Mouse (Mus musculus) hindbrain, embryonic 13.5 days (tissue): Measurements from ENCODE around the gene Slc4a3. TPM values are rescaled to one million over a fixed set of nuclear protein-coding genes. Genes with fewer than 3 reads are reported as not detected.

ENCODE experiments used
- ATAC-seq: fragments of 200-750 bp; cut with Nextera tagmentation; 2 replicates; pipeline ENCODE4 v1.8.0; 2017; ENCODE audit warnings: moderate TSS enrichment; ENCODE audit not compliant: low FRiP score
- H3K27ac ChIP-seq: fragments of 300-500 bp; sonication (generic); 2 replicates; pipeline ENCODE4 v1.5.1; 2015; ENCODE audit warnings: inconsistent platforms, mild to moderate bottlenecking, moderate library complexity
- H3K27me3 ChIP-seq: fragments of 300-500 bp; sonication (generic); 2 replicates; pipeline ENCODE4 v1.6.1; 2015; ENCODE audit warnings: mild to moderate bottlenecking, inconsistent platforms
- H3K36me3 ChIP-seq: fragments of 300-500 bp; sonication (generic); 2 replicates; pipeline ENCODE4 v1.6.1; 2015; ENCODE audit warnings: mild to moderate bottlenecking, inconsistent platforms
- H3K4me1 ChIP-seq: fragments of 300-500 bp; sonication (generic); replicated peaks from 2 replicates; pipeline ENCODE4 v1.6.1; 2015; ENCODE audit warnings: inconsistent platforms
- H3K4me2 ChIP-seq: fragments of 300-500 bp; sonication (generic); 2 replicates; pipeline ENCODE4 v1.6.1; 2015; ENCODE audit warnings: inconsistent platforms, mild to moderate bottlenecking, moderate library complexity
- H3K4me3 ChIP-seq: fragments of 300-500 bp; sonication (generic); 2 replicates; pipeline ENCODE4 v1.5.1; 2015; ENCODE audit warnings: mild to moderate bottlenecking, inconsistent platforms
- H3K9ac ChIP-seq: fragments of 300-500 bp; sonication (generic); 2 replicates; pipeline ENCODE4 v1.6.1; 2015; ENCODE audit warnings: mild to moderate bottlenecking, inconsistent platforms
- H3K9me3 ChIP-seq: fragments of 300-500 bp; sonication (generic); 2 replicates; pipeline ENCODE4 v1.6.1; 2016; ENCODE audit warnings: inconsistent platforms
- WGBS: fragments of 180-500 bp; shearing (Covaris S2); methylation state at CpG from one replicate; pipeline ENCODE4 v1.1.7; 2015; 5-methylcytosine and 5-hydroxymethylcytosine counted together
- polyA plus RNA-seq: library from polyadenylated mRNA; unstranded; fragments of >200 nt; fragmentation: Nextera tagmentation; extraction: Ambion mirVana; gene quantifications from 2 replicates; pipeline ENCODE4 v1.2.1, GENCODE M21; 2015

Slc4a3 gene
- polyA plus RNA-seq: 50.4 and 50.9 TPM in 2 replicates

DNA sequence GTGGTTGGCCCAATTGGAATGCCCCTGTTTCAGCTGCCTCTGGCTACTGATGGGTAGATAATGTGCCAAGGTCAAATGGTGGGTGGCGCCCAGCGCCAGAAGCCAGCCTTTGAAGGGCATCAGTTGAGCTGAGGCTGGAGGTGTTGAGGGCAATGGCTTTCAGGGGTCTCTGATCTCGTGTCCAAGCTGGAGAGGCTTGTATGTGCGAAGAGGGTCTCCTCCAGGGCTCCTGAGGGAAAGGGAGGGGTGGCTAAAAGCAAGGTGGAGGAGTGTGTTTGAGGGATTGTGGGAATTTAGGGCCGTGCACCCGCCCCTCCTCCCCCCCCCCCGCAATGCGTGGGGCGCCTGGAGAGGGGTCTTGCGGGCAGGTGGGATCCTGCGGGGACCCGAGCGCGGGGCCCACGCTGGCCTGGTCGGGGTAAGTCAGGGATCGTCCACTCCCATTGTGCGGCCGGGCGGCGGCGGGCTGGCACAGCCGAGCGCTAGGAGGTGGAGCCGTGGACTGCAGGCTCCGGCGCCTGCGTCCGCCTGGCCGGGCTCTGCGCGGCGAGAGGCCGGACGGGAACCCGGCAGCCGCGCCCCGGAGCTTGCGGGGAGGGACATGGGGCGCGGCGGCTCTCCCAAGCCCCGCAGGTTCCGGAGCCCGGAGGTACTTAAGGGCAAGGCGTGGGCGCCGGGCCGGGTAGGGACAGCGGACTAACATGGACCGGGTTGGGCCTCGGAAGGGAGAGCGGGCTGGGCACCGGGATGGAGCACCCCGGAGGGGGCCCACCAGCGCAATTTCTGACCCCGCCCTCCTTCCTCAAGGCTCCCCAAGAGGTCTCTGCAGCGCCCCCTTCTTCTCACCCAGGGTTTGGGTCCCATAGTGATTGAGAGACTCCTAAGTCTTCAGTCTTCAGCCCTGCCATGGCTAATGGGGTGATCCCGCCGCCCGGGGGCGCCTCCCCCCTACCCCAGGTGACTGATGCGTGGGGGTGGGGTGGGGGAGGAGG, at the start of gene Slc4a3:
TSS of gene Slc4a3 (plus strand) at position 302 of the 992 bp plus-strand sequence.
- Histone ChIP-seq H3K4me2 (peak within 1 kb of the TSS; percentile 68), H3K27me3 (no peaks in the 10 kb centered on the region), H3K4me3 (peak within 1 kb of the TSS; percentile 76), H3K9me3 (no peaks in the 10 kb centered on the region), H3K36me3 (peaks cover 32% of the 10 kb centered on the region), H3K4me1 (peaks cover 26% of the 10 kb centered on the region), H3K27ac (peak within 1 kb of the TSS; percentile 87), H3K9ac (peak within 1 kb of the TSS; percentile 94)
- 1% methylated on average over 56 of the region's 64 CpGs for WGBS
- ATAC-seq: peak; percentile 87

DNA sequence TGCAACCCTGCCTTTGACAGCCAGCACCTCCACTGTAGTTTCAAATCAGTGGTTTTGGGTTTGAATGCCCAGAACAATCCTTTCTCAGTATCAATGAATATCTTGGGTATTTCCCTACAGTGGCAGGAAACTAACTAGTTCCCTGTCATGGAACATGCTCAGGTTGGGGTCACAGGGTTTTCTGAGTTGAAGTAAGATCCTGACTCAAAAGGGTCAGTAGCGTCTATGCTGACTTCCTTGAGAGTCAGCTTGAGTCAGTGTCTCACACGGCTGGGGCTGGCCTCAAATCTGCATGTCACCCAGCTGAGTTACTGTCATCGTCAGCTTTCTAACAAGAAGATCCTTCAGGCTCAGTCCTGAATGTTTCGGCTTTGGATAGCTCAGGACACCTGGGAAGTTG, 47.2 kb upstream of the Slc4a3 start:
- Histone ChIP-seq H3K27me3 (peaks cover 12% of the 10 kb centered on the region), H3K4me1 (peaks cover 6% of the 10 kb centered on the region; the same call in 1 of the 2 replicates), H3K27ac (no peak overlapping the region), H3K4me2 (no peak overlapping the region), H3K4me3 (no peak overlapping the region), H3K36me3 (peaks cover 67% of the 10 kb centered on the region), H3K9me3 (no peaks in the 10 kb centered on the region), H3K9ac (no peak overlapping the region)
- 90% methylated on average over 4 of the region's 4 CpGs for WGBS
- ATAC-seq: no peak

DNA sequence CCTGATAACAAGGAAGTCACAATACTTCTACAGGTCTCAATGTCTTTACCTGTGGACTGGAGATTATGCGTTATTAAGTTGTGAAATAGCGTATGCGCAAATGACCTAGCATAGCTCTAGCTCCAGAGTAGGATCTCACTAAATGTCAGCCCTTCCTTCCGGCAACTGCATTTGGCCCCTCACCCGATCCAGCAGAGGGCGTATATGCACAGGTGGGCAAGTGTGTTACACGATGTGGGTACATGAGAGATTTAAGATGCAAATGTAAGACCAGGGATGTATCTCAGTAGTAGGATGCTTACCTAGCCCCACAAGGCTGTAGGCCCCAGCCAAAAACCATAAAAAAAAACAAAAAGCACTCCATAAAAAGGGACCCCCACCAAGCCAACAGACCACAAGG, 46.6 kb upstream of the Slc4a3 start:
- H3K27ac ChIP-seq: no peak overlapping the region
- no peaks in the 10 kb centered on the region for H3K9me3 ChIP-seq
- H3K4me3 ChIP-seq: no peak overlapping the region
- 86% methylated on average over 7 of the region's 7 CpGs for WGBS
- peaks cover 18% of the 10 kb centered on the region for H3K27me3 ChIP-seq
- peaks cover 11% of the 10 kb centered on the region for H3K4me1 ChIP-seq
- no peak overlapping the region for H3K4me2 ChIP-seq
- H3K36me3 ChIP-seq: peaks cover 67% of the 10 kb centered on the region
- no peak for ATAC-seq
- H3K9ac ChIP-seq: no peak overlapping the region

DNA sequence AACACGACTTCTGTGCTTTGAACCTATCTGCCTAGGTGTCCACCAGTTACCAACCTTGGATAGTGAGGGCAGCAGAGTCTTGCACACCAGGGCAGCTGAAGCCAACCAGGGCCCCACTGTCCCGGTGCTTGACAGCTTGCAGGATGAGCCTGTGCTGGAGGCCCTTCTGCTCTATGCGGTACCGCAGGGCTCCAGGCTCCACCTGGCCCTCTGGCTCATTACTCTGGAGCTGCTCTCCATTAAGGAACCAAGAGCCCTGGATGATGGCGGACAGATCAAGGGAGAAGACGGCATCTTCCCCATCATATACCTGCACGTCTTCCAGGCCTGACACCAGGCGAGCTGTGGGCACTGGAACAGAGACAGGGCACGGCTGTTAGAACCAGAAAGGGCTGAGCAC, 44.2 kb upstream of the Slc4a3 start:
- 98% methylated on average over 9 of the region's 9 CpGs for WGBS
- ATAC-seq: no peak
- Histone ChIP-seq H3K27me3 (peaks cover 21% of the 10 kb centered on the region), H3K36me3 (peaks cover 58% of the 10 kb centered on the region), H3K27ac (no peak overlapping the region), H3K9ac (no peak overlapping the region), H3K4me2 (no peak overlapping the region), H3K9me3 (no peaks in the 10 kb centered on the region), H3K4me1 (peaks cover 26% of the 10 kb centered on the region), H3K4me3 (no peak overlapping the region)

DNA sequence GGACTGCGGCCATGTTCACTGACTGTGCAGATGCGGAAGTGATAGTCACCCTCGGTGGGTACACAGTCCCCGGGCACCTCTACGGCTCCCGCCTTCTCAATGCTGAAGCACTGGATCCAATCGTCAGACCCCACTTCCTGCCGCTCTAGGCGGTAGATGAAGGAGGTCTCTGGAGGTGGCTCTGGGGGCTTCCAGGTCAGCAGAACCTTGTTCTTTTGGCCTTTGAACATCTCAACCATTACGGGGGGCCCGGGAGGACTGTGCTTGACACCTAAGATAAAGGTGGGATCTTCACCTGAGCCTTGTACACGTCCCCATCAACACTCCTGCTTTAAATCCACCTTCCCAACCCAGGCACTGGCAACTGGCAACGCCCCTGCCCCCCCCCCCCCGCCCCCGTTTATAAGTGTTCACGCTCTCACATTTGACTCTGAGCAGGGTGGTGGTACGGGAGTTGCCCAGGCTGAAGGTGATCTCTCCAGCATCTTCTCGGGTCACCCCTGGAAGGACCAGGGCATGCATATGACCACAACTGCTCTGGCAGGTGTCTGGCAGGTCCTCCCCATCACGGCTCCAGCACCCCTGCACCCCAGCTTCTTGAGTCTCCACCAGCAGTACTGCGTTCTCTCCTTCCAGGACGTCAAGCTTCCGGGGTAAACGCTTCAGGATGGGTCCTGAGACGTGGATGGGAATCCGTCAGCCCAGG, 43.0 kb upstream of the Slc4a3 start:
- Histone ChIP-seq H3K27ac (no peak overlapping the region), H3K27me3 (peaks cover 32% of the 10 kb centered on the region), H3K4me3 (0 out of 2 replicates have a peak overlapping the region, but pooled peaks have one; percentile 0), H3K4me2 (0 out of 2 replicates have a peak overlapping the region, but pooled peaks have one; percentile 11), H3K9me3 (no peaks in the 10 kb centered on the region), H3K36me3 (peaks cover 46% of the 10 kb centered on the region), H3K4me1 (peaks cover 37% of the 10 kb centered on the region), H3K9ac (no peak overlapping the region)
- ATAC-seq: no peak
- 89% methylated on average over 24 of the region's 25 CpGs for WGBS

DNA sequence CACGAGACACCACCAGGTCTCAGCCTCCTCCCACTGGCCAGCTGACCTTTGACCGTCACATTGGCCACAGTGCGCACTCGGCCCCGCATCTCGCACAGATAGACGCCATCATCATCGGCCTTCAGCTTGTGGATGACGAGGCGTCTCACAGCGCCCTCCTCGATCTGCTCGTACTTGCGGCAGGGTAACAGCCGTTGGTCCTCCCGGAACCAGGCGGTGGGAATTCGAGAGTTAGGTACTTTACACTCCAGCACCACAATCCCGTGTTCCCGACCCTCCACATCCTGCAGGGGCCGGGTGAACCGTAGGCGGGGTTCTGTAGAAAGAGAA, 42.5 kb upstream of the Slc4a3 start:
- Histone ChIP-seq H3K9me3 (no peaks in the 10 kb centered on the region), H3K4me1 (peaks cover 38% of the 10 kb centered on the region)
- 61% methylated on average over 23 of the region's 23 CpGs for WGBS

DNA sequence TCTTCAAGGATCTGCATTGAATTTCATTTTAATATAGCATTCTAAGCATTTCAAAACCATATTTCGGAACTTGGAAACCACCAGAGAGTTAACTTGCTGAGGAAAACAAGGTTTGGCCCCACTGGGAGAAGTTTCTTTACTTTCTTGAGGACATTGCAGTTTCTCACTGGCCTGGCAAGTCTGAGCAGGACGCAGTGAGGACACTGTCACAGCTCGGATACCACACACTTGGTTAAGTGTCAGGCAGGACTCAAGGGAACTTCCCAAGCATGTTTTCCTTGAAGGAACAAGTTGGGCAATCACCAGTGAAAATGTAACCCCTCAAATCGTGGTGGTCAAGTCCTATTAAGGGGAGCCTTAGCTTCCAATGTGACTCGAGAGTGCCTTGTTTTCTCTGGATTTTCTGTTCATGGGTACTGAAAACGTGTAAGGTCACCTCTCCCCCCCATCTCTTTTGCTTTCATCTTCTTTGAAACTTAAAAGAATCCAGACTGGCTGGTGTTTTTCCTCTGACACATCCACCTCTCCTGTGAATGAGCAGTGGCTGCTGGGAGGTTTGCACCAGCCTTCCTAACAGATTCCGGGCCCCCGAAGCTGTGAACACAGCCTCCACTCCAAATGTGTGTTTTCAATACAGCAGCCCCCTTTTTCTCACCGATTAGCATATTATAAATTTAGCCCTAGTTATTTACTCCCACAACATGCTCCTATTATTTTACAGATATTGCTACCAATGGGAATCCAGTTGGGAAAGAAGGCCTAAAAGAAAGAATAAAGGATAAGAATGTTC, 41.6 kb upstream of the Slc4a3 start:
- H3K27me3 ChIP-seq: peaks cover 43% of the 10 kb centered on the region
- 73% methylated on average over 9 of the region's 9 CpGs for WGBS
- peak overlapping the region; percentile 79 for H3K4me3 ChIP-seq
- H3K9me3 ChIP-seq: no peaks in the 10 kb centered on the region
- H3K27ac ChIP-seq: peak overlapping the region; percentile 94
- H3K4me1 ChIP-seq: peaks cover 38% of the 10 kb centered on the region
- no peak for ATAC-seq
- peaks cover 33% of the 10 kb centered on the region for H3K36me3 ChIP-seq
- H3K9ac ChIP-seq: peak overlapping the region; percentile 97
- peak overlapping the region; percentile 90 for H3K4me2 ChIP-seq

More for the DNA sequence above, 42.5 kb upstream of the Slc4a3 start:
- H3K27me3 ChIP-seq: peaks cover 36% of the 10 kb centered on the region
- peaks cover 41% of the 10 kb centered on the region for H3K36me3 ChIP-seq
- no peak for ATAC-seq
- 0 out of 2 replicates have a peak overlapping the region, but pooled peaks have one; percentile 0 for H3K4me3 ChIP-seq
- 0 out of 2 replicates have a peak overlapping the region, but pooled peaks have one; percentile 11 for H3K4me2 ChIP-seq
- H3K27ac ChIP-seq: no peak overlapping the region
- H3K9ac ChIP-seq: no peak overlapping the region

DNA sequence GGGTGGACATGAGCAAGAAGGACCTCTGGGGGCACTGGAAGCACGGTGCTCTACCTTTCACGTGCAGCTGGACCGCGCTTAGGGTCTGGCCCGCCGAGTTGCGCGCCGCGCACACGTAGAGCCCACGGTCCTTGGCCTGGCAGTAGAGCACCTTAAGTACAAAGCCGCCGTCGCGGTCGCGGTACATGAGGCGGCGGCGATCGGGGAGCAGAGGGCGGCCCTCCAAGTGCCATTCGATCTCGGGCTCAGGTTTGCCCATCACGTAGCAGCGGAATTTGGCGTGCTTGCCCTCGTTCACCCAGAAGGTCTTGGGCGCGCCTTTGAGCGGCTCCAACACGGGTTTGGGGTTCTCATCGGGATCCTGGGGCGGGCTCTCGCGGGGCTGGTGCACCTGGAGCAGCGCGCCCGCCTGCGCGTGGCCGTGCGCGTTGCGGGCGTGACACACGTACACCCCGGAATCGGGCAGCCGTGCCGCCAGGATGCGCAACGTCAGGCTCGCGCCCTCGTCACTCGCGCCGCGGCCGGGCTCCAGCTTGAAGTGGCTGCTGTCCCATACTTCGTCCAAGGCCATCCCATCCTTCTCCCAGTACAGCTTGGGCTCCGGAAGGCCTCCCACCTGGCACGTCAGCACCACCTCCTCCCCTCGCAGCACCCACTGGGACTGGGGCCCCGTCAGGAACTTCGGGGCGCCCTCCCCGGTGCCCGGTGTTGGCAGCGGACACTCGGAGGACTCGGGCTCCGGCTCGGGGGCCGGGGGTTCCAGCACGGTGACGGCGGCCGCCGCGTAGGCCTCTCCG, 40.7 kb upstream of the Slc4a3 start:
- WGBS: under 1% methylated on average over 79 of the region's 84 CpGs
- H3K9me3 ChIP-seq: no peaks in the 10 kb centered on the region
- peak overlapping the region; percentile 90 for H3K4me2 ChIP-seq
- peak overlapping the region; percentile 79 for H3K4me3 ChIP-seq
- H3K27me3 ChIP-seq: peaks cover 49% of the 10 kb centered on the region
- peaks cover 25% of the 10 kb centered on the region for H3K36me3 ChIP-seq
- H3K4me1 ChIP-seq: peaks cover 40% of the 10 kb centered on the region
- peak overlapping the region; percentile 97 for H3K9ac ChIP-seq
- ATAC-seq: peak; percentile 75
- H3K27ac ChIP-seq: peak overlapping the region; percentile 94

DNA sequence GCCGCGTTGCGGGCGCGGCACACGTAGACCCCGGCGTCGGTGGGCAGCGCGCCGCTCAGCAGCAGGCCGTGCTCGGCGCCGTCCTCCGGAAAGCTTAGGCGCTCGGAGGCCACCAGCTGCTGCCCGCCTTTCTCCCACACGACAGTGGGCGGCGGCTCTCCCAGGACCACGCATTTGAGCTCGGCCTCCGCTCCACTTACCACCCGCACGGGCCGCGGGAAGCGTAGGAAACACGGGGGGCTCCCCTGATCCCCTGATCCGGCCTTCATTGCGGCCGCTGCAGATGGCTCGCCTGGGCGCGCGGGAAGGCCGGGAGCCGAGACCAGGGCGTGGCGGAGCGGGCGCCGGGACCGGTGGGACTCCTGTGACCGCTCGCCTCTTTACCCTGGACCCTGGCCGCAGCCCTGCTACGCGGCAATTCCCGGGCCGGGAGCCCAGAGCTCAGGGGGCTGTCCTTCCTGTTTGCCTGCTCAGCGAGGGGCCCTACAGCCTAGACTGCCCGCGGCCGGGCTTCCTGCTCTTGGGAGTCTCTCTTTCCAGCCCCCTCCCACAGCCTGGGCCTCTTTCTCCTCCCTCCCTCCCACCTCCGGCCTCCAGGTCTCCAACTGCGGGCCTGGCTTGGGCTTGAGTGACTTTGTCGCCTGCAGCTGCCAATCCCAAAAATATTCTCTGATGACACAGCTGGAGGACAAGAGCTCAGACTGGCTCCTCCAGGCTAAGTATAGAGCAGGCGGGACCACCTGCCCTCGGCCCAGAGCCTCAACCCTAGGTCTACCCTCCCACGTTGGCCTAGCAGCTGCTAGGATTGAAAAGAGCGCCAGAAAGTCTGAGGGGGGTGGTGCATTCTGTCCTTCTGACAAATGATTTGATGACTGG, 39.9 kb upstream of the Slc4a3 start, which contains the start of gene Obsl1:
TSS of gene Obsl1 (minus strand) at position 497 of the 876 bp plus-strand sequence.
- H3K4me3 ChIP-seq: peak within 1 kb of the TSS; percentile 79
- H3K27me3 ChIP-seq: peaks cover 52% of the 10 kb centered on the region
- ATAC-seq: peak; percentile 71
- peak within 1 kb of the TSS; percentile 94 for H3K27ac ChIP-seq
- peak within 1 kb of the TSS; percentile 90 for H3K4me2 ChIP-seq
- WGBS: under 1% methylated on average over 45 of the region's 65 CpGs
- H3K36me3 ChIP-seq: peaks cover 17% of the 10 kb centered on the region
- no peaks in the 10 kb centered on the region for H3K9me3 ChIP-seq
- H3K9ac ChIP-seq: peak within 1 kb of the TSS; percentile 97
- H3K4me1 ChIP-seq: peaks cover 40% of the 10 kb centered on the region

DNA sequence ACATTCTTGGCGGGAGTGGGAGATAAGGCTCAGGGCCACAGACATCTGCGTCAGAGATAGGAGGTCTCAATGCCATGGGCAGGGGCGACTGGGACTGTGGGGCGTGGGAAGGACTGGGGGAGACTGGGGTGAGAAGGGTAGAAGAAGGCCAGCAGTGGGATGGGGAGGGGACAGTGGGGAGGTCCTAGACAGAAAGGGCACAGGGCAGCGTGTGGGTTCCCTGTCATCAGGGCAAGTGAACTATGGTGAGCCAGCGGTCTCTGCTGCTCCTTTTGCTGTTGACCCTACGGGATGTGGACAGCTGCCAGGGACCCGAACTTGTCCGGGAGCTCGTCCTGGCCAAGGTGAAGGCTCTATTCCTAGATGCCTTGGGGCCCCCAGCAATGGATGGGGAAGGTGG, 39.1 kb upstream of the Slc4a3 start, which contains the start of gene Inha:
TSS of gene Inha (plus strand) at position 72 of the 400 bp plus-strand sequence.
- peak within 1 kb of the TSS; percentile 97 for H3K9ac ChIP-seq
- H3K27ac ChIP-seq: peak within 1 kb of the TSS; percentile 94
- peak within 1 kb of the TSS; percentile 90 for H3K4me2 ChIP-seq
- peak within 1 kb of the TSS; percentile 79 for H3K4me3 ChIP-seq
- ATAC-seq: no peak
- no peaks in the 10 kb centered on the region for H3K9me3 ChIP-seq
- peaks cover 52% of the 10 kb centered on the region for H3K27me3 ChIP-seq
- H3K36me3 ChIP-seq: peaks cover 9% of the 10 kb centered on the region
- H3K4me1 ChIP-seq: peaks cover 40% of the 10 kb centered on the region
- WGBS: 79% methylated on average over 10 of the region's 10 CpGs
